Mouse (Mus musculus) liver, embryonic 14.5 days (tissue): ENCODE measurements around the gene Hist1h3f. TPM values are rescaled to one million over a fixed set of nuclear protein-coding genes. Genes with fewer than 3 reads are reported as not detected.

Source experiments
- ATAC-seq: fragments of 200-750 bp; cut with Nextera tagmentation; 2 replicates; pipeline ENCODE4 v1.8.0; 2017; ENCODE audit warnings: moderate number of reproducible peaks, mild to moderate bottlenecking, moderate library complexity; ENCODE audit not compliant: insufficient read depth
- DNase-seq, 3 experiments: peaks; one replicate each; pipeline ENCODE4 v3.0.0-alpha.2; 2012 to 2013; ENCODE audit warnings: low read depth in 3 of 3, low spot score in 3 of 3
- H3K27ac ChIP-seq: fragments of 300-500 bp; sonication (generic); 2 replicates; pipeline ENCODE4 v1.5.1; 2014; ENCODE audit warnings: moderate library complexity, mild to moderate bottlenecking, control low read depth, inconsistent platforms
- H3K27me3 ChIP-seq: fragments of 300-500 bp; sonication (generic); 2 replicates; pipeline ENCODE4 v1.6.1; 2014; ENCODE audit warnings: mild to moderate bottlenecking, low read length, moderate library complexity; ENCODE audit not compliant: control insufficient read depth, insufficient read depth
- H3K36me3 ChIP-seq: fragments of 300-500 bp; sonication (generic); replicated peaks from 2 replicates; pipeline ENCODE4 v1.6.1; 2014; ENCODE audit warnings: low read depth; ENCODE audit not compliant: control insufficient read depth, insufficient read depth
- H3K4me1 ChIP-seq, 2 experiments: fragments of 200-500 bp in 1 of 2; fragments of 300-500 bp in 1 of 2; sonication (generic) in 1 of 2; replicated peaks; 2 replicates each; pipeline ENCODE4 v1.6.1; 2012 to 2014; ENCODE audit warnings: antibody characterized with exemption in 1 of 2, inconsistent platforms in 1 of 2, low read length in 1 of 2; ENCODE audit not compliant: control insufficient read depth in 2 of 2, insufficient read depth in 2 of 2
- H3K4me2 ChIP-seq: fragments of 300-500 bp; sonication (generic); 2 replicates; pipeline ENCODE4 v1.6.1; 2014; ENCODE audit warnings: low read depth, mild to moderate bottlenecking, control low read depth, moderate library complexity
- H3K4me3 ChIP-seq, 2 experiments: fragments of 200-500 bp in 1 of 2; fragments of 300-500 bp in 1 of 2; sonication (generic) in 1 of 2; 2 replicates each; pipeline ENCODE4 v1.5.1; 2012 to 2014; ENCODE audit warnings: low read depth in 2 of 2, low read length in 2 of 2, mild to moderate bottlenecking in 2 of 2, control low read depth in 1 of 2, inconsistent platforms in 1 of 2, moderate library complexity in 1 of 2; ENCODE audit not compliant: insufficient read depth in 1 of 2
- H3K9ac ChIP-seq: fragments of 300-500 bp; sonication (generic); replicated peaks from 2 replicates; pipeline ENCODE4 v1.6.1; 2014; ENCODE audit warnings: mild to moderate bottlenecking, control low read depth, moderate library complexity
- H3K9me3 ChIP-seq: fragments of 300-500 bp; sonication (generic); 2 replicates; pipeline ENCODE4 v1.6.1; 2016; ENCODE audit warnings: low read length, mixed read lengths; ENCODE audit not compliant: control insufficient read depth
- CTCF ChIP-seq: IDR thresholded peaks from 2 replicates; pipeline ENCODE4 v1.5.1; 2016; ENCODE audit warnings: antibody characterized with exemption, low read depth, control low read depth
- EP300 ChIP-seq: IDR thresholded peaks from 2 replicates; pipeline ENCODE4 v1.6.1; 2016; ENCODE audit warnings: antibody characterized with exemption, low read depth
- WGBS: fragments of 180-500 bp; shearing (Covaris S2); extraction: QIAGEN DNeasy Blood & Tissue Kit; methylation state at CpG from one replicate; pipeline ENCODE4 v1.1.7; 2014; ENCODE audit not compliant: insufficient replicate concordance; 5-methylcytosine and 5-hydroxymethylcytosine counted together
- polyA plus RNA-seq, 2 experiments: library from polyadenylated mRNA; depleted of rRNA in 1 of 2; stranded (reverse) in 1 of 2; unstranded in 1 of 2; fragments of >200 nt; fragmentation: Nextera tagmentation in 1 of 2; extraction: Ambion mirVana in 1 of 2; gene quantifications; 2 replicates each; pipeline versions ENCODE4 v1.2.1 to v1.2.3; 2012 to 2014

Gene Hist1h3f
- polyA plus RNA-seq, 2 experiments: 1.1 to 5.1 TPM

GRCm38 (mm10) chr13:23505662-23506345 is 38.0 kb upstream of the Hist1h3f start:
- no peaks in the 10 kb centered on the region for H3K9me3 ChIP-seq
- no peaks in the 10 kb centered on the region for H3K36me3 ChIP-seq
- H3K9ac ChIP-seq: peak overlapping the region; percentile 74
- H3K4me2 ChIP-seq: peak overlapping the region; percentile 75
- peak overlapping the region; percentile 35 for H3K27ac ChIP-seq
- peak overlapping the region; percentile 53 to 54 for H3K4me3 ChIP-seq
- no peak for TF ChIP-seq CTCF
- TF ChIP-seq EP300: no peak
- 3% methylated on average over 14 of the region's 14 CpGs for WGBS
- DNase-seq (no peak), ATAC-seq (peak; percentile 48)
- no peaks in the 10 kb centered on the region for H3K27me3 ChIP-seq
- H3K4me1 ChIP-seq: peaks cover 28 to 37% of the 10 kb centered on the region in 2 experiments

- no peaks in the 10 kb centered on the region for H3K9me3 ChIP-seq
- TF ChIP-seq EP300 (0 out of 2 replicates have a peak, but pooled peaks have one; percentile 10), CTCF (no peak)
- H3K27ac ChIP-seq: no peak overlapping the region
- WGBS: under 1% methylated on average over 13 of the region's 13 CpGs
- no peak for DNase-seq
- H3K4me3 ChIP-seq: peak overlapping the region; percentile 53 to 54; a peak in 3 of 4 replicates
- peak overlapping the region; percentile 74; the same call in 1 of the 2 replicates for H3K9ac ChIP-seq
- H3K4me2 ChIP-seq: peak overlapping the region; percentile 75
- H3K36me3 ChIP-seq: no peaks in the 10 kb centered on the region
- ATAC-seq: peak; percentile 64; the same call in 1 of the 2 replicates
- no peaks in the 10 kb centered on the region for H3K27me3 ChIP-seq
- H3K4me1 ChIP-seq: peaks cover 28 to 37% of the 10 kb centered on the region in 2 experiments
Observed at GRCm38 (mm10) chr13:23506351-23506750, 37.5 kb upstream of the Hist1h3f start.

- H3K4me2 ChIP-seq: peak overlapping the region; percentile 75
- peak overlapping the region; percentile 9; the same call in 1 of the 2 replicates for H3K9ac ChIP-seq
- no peak overlapping the region for H3K27ac ChIP-seq
- H3K36me3 ChIP-seq: no peaks in the 10 kb centered on the region
- no peaks in the 10 kb centered on the region for H3K9me3 ChIP-seq
- WGBS: 10% methylated on average over 14 of the region's 14 CpGs
- no peaks in the 10 kb centered on the region for H3K27me3 ChIP-seq
- no peak for TF ChIP-seq EP300
- no peak for TF ChIP-seq CTCF
- ATAC-seq (peak; percentile 42; the same call in 1 of the 2 replicates), DNase-seq (no peak)
- peak overlapping the region; percentile 38 to 53 for H3K4me3 ChIP-seq
- peaks cover 25 to 34% of the 10 kb centered on the region in 2 experiments for H3K4me1 ChIP-seq
Observed at GRCm38 (mm10) chr13:23506819-23507515, 36.9 kb upstream of the Hist1h3f start.

GRCm38 (mm10) chr13:23510127-23510526 is 33.7 kb upstream of the Hist1h3f start:
- no peak overlapping the region for H3K27ac ChIP-seq
- H3K4me2 ChIP-seq: no peak overlapping the region
- no peaks in the 10 kb centered on the region for H3K27me3 ChIP-seq
- peaks cover 16 to 18% of the 10 kb centered on the region in 2 experiments for H3K4me1 ChIP-seq
- no peaks in the 10 kb centered on the region for H3K36me3 ChIP-seq
- no peaks in the 10 kb centered on the region for H3K9me3 ChIP-seq
- no peak overlapping the region for H3K9ac ChIP-seq
- WGBS: 39% methylated on average over 1 of the region's 1 CpGs
- H3K4me3 ChIP-seq: no peak overlapping the region
- no peak for DNase-seq
- no peak for ATAC-seq
- TF ChIP-seq CTCF (no peak), EP300 (no peak)

- TF ChIP-seq CTCF: no peak
- TF ChIP-seq EP300: no peak
- Histone ChIP-seq H3K27me3 (no peaks in the 10 kb centered on the region), H3K9ac (no peak overlapping the region), H3K9me3 (no peaks in the 10 kb centered on the region), H3K27ac (no peak overlapping the region), H3K4me2 (no peak overlapping the region), H3K36me3 (no peaks in the 10 kb centered on the region), H3K4me1 (peaks cover 0 to 10% of the 10 kb centered on the region in 2 experiments; a peak in 2 of 4 replicates), H3K4me3 (no peak overlapping the region)
- no peak for DNase-seq
- 81% methylated on average over 1 of the region's 1 CpGs for WGBS
- ATAC-seq: no peak
Observed at GRCm38 (mm10) chr13:23513517-23513916, 30.3 kb upstream of the Hist1h3f start.
